Mouse (Mus musculus) left cerebral cortex, adult 18-20 months (tissue): ENCODE results near the gene Gm10974. TPM values are rescaled to one million over a fixed set of nuclear protein-coding genes. Genes with fewer than 3 reads are reported as not detected.

Source experiments
- DNase-seq, 2 experiments: peaks; one replicate each; pipeline ENCODE4 v3.0.0; 2021 to 2022; ENCODE audit warnings: low spot score in 2 of 2, mixed read lengths in 1 of 2
- total RNA-seq, 2 experiments: library from RNA; stranded (reverse); gene quantifications; 2 replicates each; pipeline ENCODE4 v1.2.3; 2021

The Gm10974 gene
- total RNA-seq, 2 experiments from 2014 or later = not detected

GRCm38 (mm10) chr7:66358461-66358860, 7.2 kb upstream of the Gm10974 start:
- DNase-seq = no peak

GRCm38 (mm10) chr7:66359044-66359443, 6.7 kb upstream of the Gm10974 start:
- no peak for DNase-seq

- DNase-seq = no peak
Measured at GRCm38 (mm10) chr7:66364491-66364890, 1.2 kb upstream of the Gm10974 start.

- DNase-seq = no peak
Measured at GRCm38 (mm10) chr7:66365411-66365810, 294 bp upstream of the Gm10974 start.

DNA sequence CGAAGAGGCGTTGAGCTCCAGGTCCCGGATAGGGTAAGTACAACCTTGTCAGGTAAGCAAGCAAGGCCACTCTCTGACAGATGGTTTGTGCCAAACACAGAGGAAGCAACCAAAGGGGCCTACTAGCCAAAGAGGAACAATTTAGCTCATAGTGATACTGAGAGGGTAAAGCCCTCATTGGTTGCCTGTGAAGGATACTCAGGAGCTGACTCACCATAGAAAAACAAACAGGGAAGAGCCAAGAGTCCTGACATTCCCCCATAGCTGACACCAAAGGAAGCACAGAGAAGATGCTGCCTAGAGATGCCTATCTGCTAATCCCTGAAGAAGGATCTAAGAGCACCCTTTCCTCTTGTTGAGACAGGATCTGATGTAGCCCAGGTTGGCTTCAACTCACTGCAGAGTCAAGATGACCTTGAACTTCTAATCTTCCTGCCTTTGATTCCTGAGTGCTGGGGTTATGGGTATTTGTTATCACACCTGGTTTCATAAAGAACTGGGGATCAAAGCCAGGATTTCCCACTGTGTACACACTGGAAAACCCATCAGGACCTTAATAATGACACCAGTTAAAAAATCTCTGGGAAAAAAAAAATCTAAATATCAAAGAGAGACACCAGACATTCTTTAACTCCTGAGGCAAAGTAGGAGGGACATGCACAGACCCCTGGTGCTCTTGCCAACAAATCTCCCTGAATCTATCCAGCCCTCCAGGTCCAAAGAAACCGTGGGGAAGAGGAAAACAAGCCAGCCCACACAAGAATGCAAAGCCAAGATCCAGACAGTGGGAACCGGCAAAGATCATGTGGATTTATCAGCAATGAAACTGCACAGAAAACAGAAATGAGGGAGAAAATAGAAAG, 3.6 kb downstream of the Gm10974 start:
- DNase-seq = no peak

GRCm38 (mm10) chr7:66369934-66370445, 4.3 kb downstream of the Gm10974 start:
- no peak for DNase-seq

GRCm38 (mm10) chr7:66370970-66371369, 5.3 kb downstream of the Gm10974 start:
- DNase-seq = no peak

DNA sequence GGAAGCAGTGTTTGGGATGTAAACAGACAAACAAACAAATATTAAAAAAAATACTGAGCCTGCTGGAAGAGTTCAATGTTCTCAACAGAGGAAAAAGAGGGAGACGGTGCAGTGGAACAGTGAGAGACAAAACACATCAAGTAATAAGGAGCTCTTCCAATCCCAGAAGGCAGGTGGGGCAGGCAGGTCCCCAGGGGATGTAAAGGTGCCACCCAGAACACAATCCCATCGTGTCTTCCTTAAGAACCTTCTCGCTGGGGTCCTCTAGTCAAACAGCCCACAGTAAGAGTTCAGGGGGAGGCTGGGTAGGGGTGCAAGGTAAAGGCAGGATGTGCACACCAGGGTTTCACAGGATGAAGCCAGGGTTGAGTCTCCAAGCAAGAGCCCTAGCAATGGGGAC, 7.7 kb downstream of the Gm10974 start:
- DNase-seq = no peak

DNA sequence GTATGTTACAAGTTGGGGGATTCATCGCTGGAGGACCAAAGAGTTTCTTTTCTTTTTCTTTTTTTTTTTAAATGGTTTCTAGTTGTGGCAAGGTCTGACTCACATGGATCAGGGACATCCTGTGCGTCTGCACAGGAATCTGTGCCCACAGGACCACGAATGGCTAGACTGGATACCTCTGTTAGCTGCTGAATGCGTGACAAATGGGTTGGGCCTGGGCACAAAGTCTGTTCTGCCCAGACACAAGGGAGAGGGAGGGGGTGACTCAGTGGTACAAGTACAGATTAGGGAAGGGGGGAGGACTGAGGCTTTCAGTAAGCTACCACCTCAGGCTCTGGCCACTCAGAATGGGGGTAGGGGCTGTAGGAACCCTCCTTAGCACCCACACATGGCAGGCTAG, 10.0 kb downstream of the Gm10974 start:
- no peak for DNase-seq

- DNase-seq = no peak
Measured at GRCm38 (mm10) chr7:66376560-66376959, 10.9 kb downstream of the Gm10974 start.

- no peak for DNase-seq
Measured at GRCm38 (mm10) chr7:66384213-66384612, 18.5 kb downstream of the Gm10974 start.

DNA sequence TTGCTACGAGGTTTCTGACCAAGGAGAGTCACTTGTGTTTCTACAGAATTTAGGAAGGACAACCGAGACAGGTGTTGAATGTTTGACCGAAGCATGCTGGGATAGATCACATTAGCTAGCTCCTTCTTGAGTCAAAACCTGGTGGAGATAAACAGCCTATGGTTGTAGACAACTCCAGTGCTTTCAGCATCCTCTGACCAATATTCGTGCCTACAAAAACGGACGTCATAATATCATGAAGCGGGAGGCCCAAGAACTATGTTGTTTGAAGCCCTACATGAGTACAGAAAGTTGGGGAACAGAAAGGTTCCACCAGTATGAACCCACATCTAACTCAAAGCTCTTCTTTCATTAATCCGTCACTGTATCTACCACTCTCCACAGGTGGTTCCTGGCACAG, 19.2 kb downstream of the Gm10974 start:
- DNase-seq = no peak

DNA sequence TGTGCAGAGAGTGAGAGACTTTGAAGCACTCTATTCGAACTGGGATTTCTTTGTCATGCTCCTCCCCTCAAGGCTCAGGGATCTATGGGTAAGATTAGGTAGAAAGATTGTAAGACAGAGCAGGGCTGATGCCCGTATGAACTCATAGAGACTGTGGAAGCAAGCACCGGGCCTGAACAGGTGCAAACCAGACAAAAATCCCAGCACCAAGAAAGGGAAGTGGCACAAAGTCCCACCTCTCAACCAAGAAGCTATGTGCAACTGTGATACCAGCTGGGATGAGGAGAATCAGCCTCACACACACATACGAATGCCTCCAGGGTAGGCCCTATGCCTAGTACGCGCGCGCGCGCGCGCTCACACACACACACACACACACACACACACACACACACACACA, 20.1 kb downstream of the Gm10974 start:
- DNase-seq = no peak

- DNase-seq = no peak
Measured at GRCm38 (mm10) chr7:66386411-66386810, 20.7 kb downstream of the Gm10974 start.

- no peak for DNase-seq
Measured at GRCm38 (mm10) chr7:66387419-66387812, 21.7 kb downstream of the Gm10974 start.

DNA sequence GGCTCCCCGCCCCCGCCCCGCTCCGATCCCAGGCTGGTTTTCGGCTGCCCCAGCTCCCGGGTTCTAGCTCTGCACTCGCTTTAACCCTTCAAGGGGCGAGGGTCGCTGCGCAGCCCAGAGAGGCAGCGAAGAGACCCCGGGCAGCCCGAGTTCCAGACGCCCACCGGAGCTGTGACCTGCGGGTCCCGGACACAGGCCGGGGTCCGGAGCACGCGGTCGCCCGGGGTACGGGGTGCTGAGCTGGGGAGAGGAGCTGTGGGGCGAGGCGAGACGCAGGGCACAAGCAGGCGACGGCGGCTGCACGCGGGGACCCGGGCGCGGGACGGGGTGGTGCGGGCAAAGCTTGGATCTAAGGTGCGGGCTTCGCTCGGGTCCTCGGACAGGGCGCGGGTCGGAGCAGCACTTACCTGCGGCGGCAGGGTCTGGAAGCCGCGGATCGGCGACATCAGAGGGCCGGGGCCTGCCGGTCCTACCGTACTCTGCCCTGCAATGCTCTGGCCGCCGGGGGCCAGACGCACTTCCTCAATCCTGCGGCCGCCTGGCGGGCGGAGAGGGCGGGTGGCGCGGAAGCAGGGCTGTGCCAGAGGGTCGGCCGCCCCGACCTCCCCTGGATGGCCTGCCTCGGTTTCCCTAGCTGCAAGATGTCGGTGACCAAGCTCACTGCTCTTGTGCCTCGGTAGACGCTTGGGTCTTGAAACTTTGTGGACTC, 22.3 kb downstream of the Gm10974 start, which contains the start of gene Lrrk1:
Gene Lrrk1 (minus strand): TSS at position 538 of the 709 bp plus-strand sequence.
- peak in 1 of 2 experiments; percentile 3 for DNase-seq

GRCm38 (mm10) chr7:66388621-66389532, 23.2 kb downstream of the Gm10974 start:
- DNase-seq = peak; percentile 56 to 59

- DNase-seq = no peak
Measured at GRCm38 (mm10) chr7:66397288-66397687, 31.6 kb downstream of the Gm10974 start.

DNA sequence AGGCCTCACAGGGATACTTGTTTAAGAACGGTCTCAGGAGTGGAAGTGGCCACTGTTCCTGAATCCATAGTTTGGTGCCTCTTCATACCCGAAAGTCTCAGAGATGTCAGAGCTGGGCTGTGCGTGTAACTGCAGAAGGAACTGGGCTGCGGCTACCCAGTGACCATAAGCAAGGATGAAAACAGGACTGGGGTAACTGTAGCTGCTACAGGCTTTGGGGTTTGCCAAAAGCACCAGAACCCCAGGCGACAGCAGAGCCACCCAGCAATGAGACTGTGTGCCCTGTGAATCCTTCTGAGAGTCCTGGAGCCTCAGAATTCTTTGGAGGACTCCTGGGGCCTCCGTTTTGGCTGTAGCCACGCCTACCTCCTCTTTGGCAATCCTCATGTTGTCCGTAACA, 35.9 kb downstream of the Gm10974 start:
- no peak for DNase-seq

DNA sequence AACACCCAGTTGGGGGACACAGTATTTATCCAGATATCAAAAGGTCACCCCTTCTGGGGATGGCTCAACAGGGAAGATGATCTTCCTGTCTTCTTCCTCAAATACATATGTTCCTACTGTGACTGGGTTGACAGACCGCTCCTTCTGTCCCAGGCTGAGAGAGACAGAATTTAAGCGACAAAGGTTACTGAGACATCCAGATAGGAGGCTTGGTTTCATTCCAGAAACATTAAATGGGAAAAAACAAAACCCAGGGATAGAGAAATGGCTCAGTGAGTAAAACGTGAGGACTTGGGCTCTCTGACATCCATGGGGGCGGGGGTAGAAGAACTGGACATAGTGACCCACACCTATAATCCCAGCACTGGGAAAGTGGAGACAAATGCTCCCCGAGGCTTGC, 37.2 kb downstream of the Gm10974 start:
- no peak for DNase-seq

GRCm38 (mm10) chr7:66404141-66404540, 38.4 kb downstream of the Gm10974 start:
- DNase-seq = no peak
